Mouse (Mus musculus) MEL (cell line): ENCODE measurements around the gene Asb16.

ENCODE experiments used
- CTCF ChIP-seq, 3 experiments: IDR thresholded peaks in 2 of 3; conservative IDR thresholded peaks in 1 of 3; 2 replicates each; pipeline ENCODE4 v1.5.1; 2011 to 2012; ENCODE audit warnings: low read length in 3 of 3, low read depth in 2 of 3, mild to moderate bottlenecking in 2 of 3, improper control_type of control experiment in 1 of 3, inconsistent platforms in 1 of 3, mixed read lengths in 1 of 3, moderate library complexity in 1 of 3; ENCODE audit not compliant: control insufficient read depth in 1 of 3, insufficient read depth in 1 of 3, poor library complexity in 1 of 3, severe bottlenecking in 1 of 3
- ETS1 ChIP-seq: IDR thresholded peaks from 2 replicates; pipeline ENCODE4 v1.6.1; 2012; ENCODE audit warnings: low read depth, mild to moderate bottlenecking, inconsistent platforms, low read length, improper control_type of control experiment, moderate library complexity
- GATA1 ChIP-seq: IDR thresholded peaks from 2 replicates; pipeline ENCODE4 v1.6.1; 2011; ENCODE audit warnings: low read depth, low read length, improper control_type of control experiment
- POLR2A ChIP-seq, 2 experiments: IDR thresholded peaks; 2 replicates each; pipeline ENCODE4 v1.6.1; 2011 to 2012; ENCODE audit warnings: low read length in 2 of 2, mild to moderate bottlenecking in 2 of 2, control low read depth in 1 of 2, improper control_type of control experiment in 1 of 2, low read depth in 1 of 2, moderate library complexity in 1 of 2; ENCODE audit not compliant: control insufficient read depth in 1 of 2, insufficient read depth in 1 of 2, poor library complexity in 1 of 2

DNA sequence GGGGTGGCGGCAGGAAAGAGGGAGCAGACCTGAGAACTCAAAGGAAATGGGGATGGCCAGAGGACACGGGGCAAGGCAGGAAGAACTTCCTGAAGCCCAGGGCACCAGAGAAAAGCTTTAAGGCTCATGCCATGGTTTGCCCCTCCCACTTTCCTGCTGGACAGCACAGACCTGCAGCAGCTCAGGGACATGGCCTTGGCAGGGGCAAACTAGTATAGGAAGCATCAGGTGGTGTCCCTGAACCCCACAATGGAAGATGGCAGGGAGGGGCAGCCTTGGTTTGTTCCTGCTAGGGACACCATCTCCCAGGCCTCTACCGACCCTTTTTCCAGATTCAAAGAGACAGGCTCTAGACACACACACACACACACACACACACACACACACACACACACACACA, 36.8 kb downstream of the Asb16 start:
- no peak; a peak in 1 of 6 replicates for TF ChIP-seq CTCF (IDR thresholded peaks at IDR 0.05 in 2 of 3, conservative IDR thresholded peaks at IDR 0.05 in 1 of 3; ENCODE audit: control insufficient read depth in 1 of 3, insufficient read depth in 1 of 3, low read depth in 2 of 3, low read length in 3 of 3, poor library complexity in 1 of 3, severe bottlenecking in 1 of 3)
- no peak for TF ChIP-seq ETS1
- TF ChIP-seq POLR2A (IDR thresholded peaks at IDR 0.05; ENCODE audit: control insufficient read depth in 1 of 2, insufficient read depth in 1 of 2, low read depth in 1 of 2, low read length in 2 of 2, poor library complexity in 1 of 2), result no peak; a peak in 1 of 4 replicates
- no peak for TF ChIP-seq GATA1
